Mouse (Mus musculus): ENCODE measurements around the gene Ift20. TPM values are rescaled to one million over a fixed set of nuclear protein-coding genes. Genes with fewer than 3 reads are reported as not detected.

Ift20 gene
- total and polyA plus RNA-seq, 2 experiments from 2014 or later = 133 to 148 TPM

DNA sequence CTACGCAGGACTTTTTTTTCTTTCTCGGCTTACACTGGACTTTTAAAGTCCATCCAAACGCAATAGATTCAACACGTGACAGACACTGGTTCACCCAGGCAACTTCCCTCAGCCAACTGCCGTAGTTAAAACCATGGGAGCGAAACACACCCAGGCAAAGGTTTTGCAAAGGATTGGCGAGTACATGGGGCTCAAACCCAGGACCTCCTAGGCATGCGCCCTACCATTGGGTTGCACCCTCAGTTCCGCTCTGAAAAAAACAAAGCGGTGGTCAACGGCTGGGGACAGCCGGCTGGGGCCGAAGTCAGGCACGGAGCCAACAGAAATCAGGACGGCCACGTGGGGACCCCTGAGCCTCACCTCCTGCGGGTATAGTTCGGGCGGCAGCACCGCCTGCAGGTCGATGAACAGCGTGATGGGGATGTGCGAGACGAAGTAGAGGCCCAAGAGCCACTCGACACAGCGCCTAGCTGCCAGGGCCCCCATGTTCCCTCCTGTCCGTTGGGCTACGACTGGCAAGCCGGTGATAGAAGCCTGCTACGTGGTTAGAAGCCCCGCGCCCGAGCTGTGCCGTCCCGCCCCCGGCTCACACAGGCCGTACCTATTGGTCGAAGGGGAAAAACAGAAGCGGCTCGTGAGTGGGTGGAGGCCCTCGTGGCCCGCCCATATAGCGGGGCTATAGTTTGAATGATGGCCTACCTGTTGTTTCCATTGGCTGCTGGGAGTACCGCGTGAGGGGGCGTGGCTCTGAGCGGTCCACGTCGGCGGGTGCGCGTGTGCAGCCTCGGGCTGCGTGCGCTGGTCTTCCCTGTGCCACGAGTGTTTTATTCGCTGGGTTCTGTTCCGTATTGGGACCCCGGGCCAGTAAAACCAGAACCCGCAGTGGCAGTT is 14.3 kb downstream of the Ift20 start, which contains the start of gene Tmem97:
Gene Tmem97, minus strand, starts transcription at position 610 of the 891 bp plus-strand sequence.
- peak within 1 kb of the TSS; percentile 63 for H3K4me2 ChIP-seq (ENCODE audit: low read depth, low read length, poor library complexity, severe bottlenecking)
- DNase-seq (ENCODE audit: low spot score) (peak; percentile 99), ATAC-seq (ENCODE audit: low FRiP score) (peak; percentile 100)
- no peaks in the 10 kb centered on the region for H3K9me3 ChIP-seq (ENCODE audit: low read length)
- H3K36me3 ChIP-seq (ENCODE audit: insufficient read depth, low read length) = no peaks in the 10 kb centered on the region
- H3K9ac ChIP-seq (replicated peaks; ENCODE audit: low read length, poor library complexity, severe bottlenecking) = peak within 1 kb of the TSS; percentile 50
- H3K4me3 ChIP-seq (ENCODE audit: low read depth, low read length) = peak within 1 kb of the TSS; percentile 58
- H3K27me3 ChIP-seq (ENCODE audit: insufficient read depth, low read length) = no peaks in the 10 kb centered on the region
- H3K27ac ChIP-seq (ENCODE audit: low read depth, low read length) = peak within 1 kb of the TSS; percentile 62
- WGBS = under 1% methylated on average over 60 of the region's 60 CpGs
- no peaks in the 10 kb centered on the region; the same call in 1 of the 2 replicates for H3K4me1 ChIP-seq (ENCODE audit: insufficient read depth, low read length)
- TF ChIP-seq CTCF (IDR thresholded peaks at IDR 0.05) = peak; percentile 28

DNA sequence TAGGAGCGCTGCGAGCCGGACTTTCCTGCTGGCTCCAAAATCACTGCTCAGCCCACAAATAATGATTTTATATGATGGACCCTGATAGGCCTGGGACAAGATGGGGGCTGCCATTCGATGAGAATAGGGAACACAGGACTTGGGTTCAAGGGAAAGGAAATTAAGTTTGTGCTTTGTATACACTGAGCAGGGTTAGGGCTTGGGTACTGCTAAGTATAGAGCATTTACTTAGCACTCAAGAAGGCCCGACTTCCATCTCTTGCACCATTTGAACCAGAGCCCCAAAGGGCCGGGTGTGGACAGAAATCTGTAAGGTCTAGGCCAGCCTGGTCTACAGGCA is 14.9 kb downstream of the Ift20 start:
- H3K4me1 ChIP-seq (ENCODE audit: insufficient read depth, low read length) = no peaks in the 10 kb centered on the region; the same call in 1 of the 2 replicates
- H3K27ac ChIP-seq (ENCODE audit: low read depth, low read length) = peak overlapping the region; percentile 62
- H3K4me3 ChIP-seq (ENCODE audit: low read depth, low read length) = peak overlapping the region; percentile 58
- no peaks in the 10 kb centered on the region for H3K27me3 ChIP-seq (ENCODE audit: insufficient read depth, low read length)
- H3K9ac ChIP-seq (replicated peaks; ENCODE audit: low read length, poor library complexity, severe bottlenecking) = peak overlapping the region; percentile 40; the same call in 1 of the 2 replicates
- H3K9me3 ChIP-seq (ENCODE audit: low read length) = no peaks in the 10 kb centered on the region
- WGBS = 32% methylated on average over 6 of the region's 6 CpGs
- ATAC-seq (ENCODE audit: low FRiP score) (peak; percentile 60; the same call in 1 of the 2 replicates), DNase-seq (ENCODE audit: low spot score) (no peak)
- no peak for TF ChIP-seq CTCF (IDR thresholded peaks at IDR 0.05)
- H3K4me2 ChIP-seq (ENCODE audit: low read depth, low read length, poor library complexity, severe bottlenecking) = peak overlapping the region; percentile 63
- H3K36me3 ChIP-seq (ENCODE audit: insufficient read depth, low read length) = no peaks in the 10 kb centered on the region

DNA sequence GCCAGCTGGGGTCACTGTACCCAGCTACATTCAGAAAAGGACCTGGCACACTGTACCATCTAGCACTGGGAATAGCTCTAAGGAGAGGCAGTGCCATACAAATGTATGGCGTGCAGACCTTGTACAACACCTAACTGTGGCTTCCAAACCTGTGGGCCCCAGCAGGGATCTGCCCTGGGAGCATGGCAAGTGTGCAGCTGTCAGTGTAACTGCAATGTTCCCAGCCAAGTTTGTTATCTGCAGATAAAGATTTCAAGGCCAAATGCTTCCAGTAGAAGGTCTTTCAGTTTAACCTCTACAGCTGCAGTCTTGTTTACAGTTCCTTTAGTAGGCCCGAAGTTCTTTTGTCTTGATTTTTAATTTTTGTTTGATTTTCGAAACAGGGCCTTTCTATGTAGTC is 19.5 kb downstream of the Ift20 start:
- ATAC-seq (ENCODE audit: low FRiP score) = no peak
- H3K36me3 ChIP-seq (ENCODE audit: insufficient read depth, low read length) = no peaks in the 10 kb centered on the region
- 75% methylated on average over 3 of the region's 3 CpGs for WGBS
- no peak overlapping the region for H3K27ac ChIP-seq (ENCODE audit: low read depth, low read length)
- no peak for TF ChIP-seq CTCF (IDR thresholded peaks at IDR 0.05)
- no peak overlapping the region for H3K4me3 ChIP-seq (ENCODE audit: low read depth, low read length)
- H3K4me1 ChIP-seq (ENCODE audit: insufficient read depth, low read length) = no peaks in the 10 kb centered on the region
- DNase-seq (ENCODE audit: low spot score) = no peak
- no peaks in the 10 kb centered on the region for H3K27me3 ChIP-seq (ENCODE audit: insufficient read depth, low read length)
- H3K4me2 ChIP-seq (ENCODE audit: low read depth, low read length, poor library complexity, severe bottlenecking) = no peak overlapping the region
- H3K9me3 ChIP-seq (ENCODE audit: low read length) = no peaks in the 10 kb centered on the region
- H3K9ac ChIP-seq (replicated peaks; ENCODE audit: low read length, poor library complexity, severe bottlenecking) = no peak overlapping the region

DNA sequence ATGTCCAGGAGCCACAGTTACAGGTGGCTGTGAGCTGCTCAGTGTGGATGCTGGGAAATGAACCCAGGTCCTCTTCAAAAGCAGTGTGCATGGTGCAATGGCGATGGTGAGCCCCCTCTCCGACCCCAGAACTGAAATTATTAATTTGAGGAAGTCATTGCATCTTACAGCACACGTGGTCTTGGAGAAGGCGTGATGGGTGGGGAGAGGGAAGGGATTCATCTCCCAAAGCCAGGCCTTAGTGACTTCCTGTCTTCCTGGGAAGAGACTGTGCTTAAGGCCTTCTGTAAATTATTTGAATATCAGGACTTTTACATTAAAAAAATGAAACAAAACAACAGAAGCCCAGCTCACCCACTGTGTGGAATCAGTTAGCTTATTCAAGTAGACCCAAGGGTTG is 19.9 kb downstream of the Ift20 start:
- TF ChIP-seq CTCF (IDR thresholded peaks at IDR 0.05) = no peak

DNA sequence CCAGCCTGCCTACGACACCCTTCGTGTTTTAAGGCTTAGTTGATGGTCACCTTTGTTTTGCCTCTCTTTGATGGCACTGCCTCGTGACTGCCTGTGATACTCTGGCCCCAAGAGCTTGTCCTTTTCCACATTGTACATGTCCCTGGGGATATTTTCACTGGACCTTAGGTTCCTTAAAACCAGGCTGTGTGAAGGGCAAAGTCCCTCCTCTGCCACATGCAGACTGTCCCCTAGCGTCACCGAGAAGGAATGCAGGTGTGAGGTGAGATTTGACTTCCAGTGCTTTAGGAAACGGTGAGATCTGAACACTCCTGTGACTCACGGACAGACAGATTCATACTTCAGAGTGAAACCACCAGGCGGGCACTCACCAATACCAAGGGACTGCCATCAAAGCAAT is 21.1 kb downstream of the Ift20 start:
- no peak for ATAC-seq (ENCODE audit: low FRiP score)
- 57% methylated on average over 8 of the region's 8 CpGs for WGBS
- peak; percentile 48 for TF ChIP-seq CTCF (IDR thresholded peaks at IDR 0.05)

More for the DNA sequence above, 19.9 kb downstream of the Ift20 start:
- no peak overlapping the region for H3K9ac ChIP-seq (replicated peaks; ENCODE audit: low read length, poor library complexity, severe bottlenecking)
- no peaks in the 10 kb centered on the region for H3K4me1 ChIP-seq (ENCODE audit: insufficient read depth, low read length)
- no peaks in the 10 kb centered on the region for H3K36me3 ChIP-seq (ENCODE audit: insufficient read depth, low read length)
- DNase-seq (ENCODE audit: low spot score) (no peak), ATAC-seq (ENCODE audit: low FRiP score) (no peak)
- 90% methylated on average over 4 of the region's 4 CpGs for WGBS
- H3K9me3 ChIP-seq (ENCODE audit: low read length) = no peaks in the 10 kb centered on the region
- H3K4me3 ChIP-seq (ENCODE audit: low read depth, low read length) = no peak overlapping the region
- no peak overlapping the region for H3K4me2 ChIP-seq (ENCODE audit: low read depth, low read length, poor library complexity, severe bottlenecking)
- no peaks in the 10 kb centered on the region for H3K27me3 ChIP-seq (ENCODE audit: insufficient read depth, low read length)
- H3K27ac ChIP-seq (ENCODE audit: low read depth, low read length) = no peak overlapping the region

DNA sequence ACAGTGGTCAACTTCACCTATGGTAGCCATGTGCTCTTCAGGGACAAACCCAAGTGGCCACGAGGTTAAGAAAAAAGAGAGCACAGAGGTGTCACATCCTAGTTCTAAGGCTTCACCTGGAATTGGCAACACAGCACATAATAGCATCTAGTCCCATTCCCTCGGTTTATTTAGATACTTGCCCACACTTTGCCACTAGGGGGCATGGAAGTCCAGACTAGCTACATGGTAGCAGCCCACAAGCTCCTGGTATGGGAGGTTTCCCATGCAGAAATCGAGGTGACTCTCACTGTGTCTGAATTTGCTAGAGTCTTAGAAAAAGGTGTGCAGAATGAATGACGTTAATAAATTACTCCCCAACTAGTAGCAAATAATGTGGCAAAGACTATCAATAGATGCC is 24.3 kb downstream of the Ift20 start:
- ATAC-seq (ENCODE audit: low FRiP score) (0 out of 2 replicates have a peak, but pooled peaks have one; percentile 60), DNase-seq (ENCODE audit: low spot score) (peak; percentile 93)
- no peak overlapping the region for H3K9ac ChIP-seq (replicated peaks; ENCODE audit: low read length, poor library complexity, severe bottlenecking)
- WGBS = 14% methylated on average over 4 of the region's 4 CpGs
- H3K4me2 ChIP-seq (ENCODE audit: low read depth, low read length, poor library complexity, severe bottlenecking) = no peak overlapping the region
- peak; percentile 95 for TF ChIP-seq CTCF (IDR thresholded peaks at IDR 0.05)
- no peaks in the 10 kb centered on the region for H3K9me3 ChIP-seq (ENCODE audit: low read length)
- no peak overlapping the region for H3K27ac ChIP-seq (ENCODE audit: low read depth, low read length)
- no peaks in the 10 kb centered on the region for H3K27me3 ChIP-seq (ENCODE audit: insufficient read depth, low read length)
- H3K4me3 ChIP-seq (ENCODE audit: low read depth, low read length) = no peak overlapping the region
- no peaks in the 10 kb centered on the region for H3K36me3 ChIP-seq (ENCODE audit: insufficient read depth, low read length)
- H3K4me1 ChIP-seq (ENCODE audit: insufficient read depth, low read length) = no peaks in the 10 kb centered on the region

More for the DNA sequence above, 21.1 kb downstream of the Ift20 start:
- Histone ChIP-seq H3K9ac (replicated peaks; ENCODE audit: low read length, poor library complexity, severe bottlenecking) (no peak overlapping the region), H3K27me3 (ENCODE audit: insufficient read depth, low read length) (no peaks in the 10 kb centered on the region), H3K36me3 (ENCODE audit: insufficient read depth, low read length) (no peaks in the 10 kb centered on the region), H3K4me1 (ENCODE audit: insufficient read depth, low read length) (no peaks in the 10 kb centered on the region), H3K4me3 (ENCODE audit: low read depth, low read length) (no peak overlapping the region), H3K9me3 (ENCODE audit: low read length) (no peaks in the 10 kb centered on the region), H3K4me2 (ENCODE audit: low read depth, low read length, poor library complexity, severe bottlenecking) (no peak overlapping the region), H3K27ac (ENCODE audit: low read depth, low read length) (no peak overlapping the region)
- no peak for DNase-seq (ENCODE audit: low spot score)

Measured in midbrain, postnatal 0 days (tissue).